Mouse (Mus musculus): ENCODE data around the gene Lmtk3. TPM values are rescaled to one million over a fixed set of nuclear protein-coding genes. Genes with fewer than 3 reads are reported as not detected.

Lmtk3 gene
- total RNA-seq (2021), result not detected
- long read RNA-seq, experiment 1, result 0 reads
- long read RNA-seq, experiment 2, result 0 reads

- DNase-seq, result peak in 1 of 2 experiments; percentile 43
Observed at GRCm38 (mm10) chr7:45783511-45784091, at the start of gene Lmtk3. Gene Lmtk3 (plus strand): TSS chr7:45783738.

- peak; percentile 81 to 93 for DNase-seq
Observed at GRCm38 (mm10) chr7:45739162-45739763, 44.3 kb upstream of the Lmtk3 start.

GRCm38 (mm10) chr7:45739820-45740219, 43.7 kb upstream of the Lmtk3 start:
- DNase-seq, result no peak

GRCm38 (mm10) chr7:45741308-45741707, 42.2 kb upstream of the Lmtk3 start:
- DNase-seq, result no peak

GRCm38 (mm10) chr7:45741777-45742176, 41.8 kb upstream of the Lmtk3 start:
- no peak for DNase-seq

- no peak for DNase-seq
Observed at GRCm38 (mm10) chr7:45742338-45742737, 41.2 kb upstream of the Lmtk3 start.

- DNase-seq, result peak; percentile 53 to 58
Observed at GRCm38 (mm10) chr7:45744387-45744786, 39.2 kb upstream of the Lmtk3 start.

GRCm38 (mm10) chr7:45746518-45746917, 37.0 kb upstream of the Lmtk3 start:
- no peak for DNase-seq

- DNase-seq, result no peak
Observed at GRCm38 (mm10) chr7:45747450-45747849, 36.1 kb upstream of the Lmtk3 start.

GRCm38 (mm10) chr7:45748110-45748509, 35.4 kb upstream of the Lmtk3 start:
- DNase-seq, result no peak

- no peak for DNase-seq
Observed at GRCm38 (mm10) chr7:45749401-45749800, 34.1 kb upstream of the Lmtk3 start.

GRCm38 (mm10) chr7:45750162-45750561, 33.4 kb upstream of the Lmtk3 start:
- no peak for DNase-seq

- no peak for DNase-seq
Observed at GRCm38 (mm10) chr7:45755703-45756102, 27.8 kb upstream of the Lmtk3 start.

- no peak for DNase-seq
Observed at GRCm38 (mm10) chr7:45759400-45759799, 24.1 kb upstream of the Lmtk3 start.

GRCm38 (mm10) chr7:45760151-45760550, 23.4 kb upstream of the Lmtk3 start:
- DNase-seq, result no peak

GRCm38 (mm10) chr7:45765995-45766394, 17.5 kb upstream of the Lmtk3 start:
- no peak for DNase-seq

- DNase-seq, result no peak
Observed at GRCm38 (mm10) chr7:45766764-45767163, 16.8 kb upstream of the Lmtk3 start.

GRCm38 (mm10) chr7:45767500-45767899, 16.0 kb upstream of the Lmtk3 start:
- no peak for DNase-seq

- DNase-seq, result no peak
Observed at GRCm38 (mm10) chr7:45770427-45771082, 13.0 kb upstream of the Lmtk3 start.

GRCm38 (mm10) chr7:45771101-45771500, 12.4 kb upstream of the Lmtk3 start:
- no peak for DNase-seq

- DNase-seq, result no peak
Observed at GRCm38 (mm10) chr7:45775237-45775636, 8.3 kb upstream of the Lmtk3 start.

GRCm38 (mm10) chr7:45779081-45779641, 4.4 kb upstream of the Lmtk3 start:
- DNase-seq, result no peak

- no peak for DNase-seq
Observed at GRCm38 (mm10) chr7:45782271-45782670, 1.3 kb upstream of the Lmtk3 start.

Measured in heart, adult 18-20 months (tissue).